Mouse (Mus musculus): Measurements from ENCODE around the gene Zdhhc16.

The Zdhhc16 gene

GRCm38 (mm10) chr19:41933179-41934086 is at the start of gene Zdhhc16, which contains the start of gene Exosc1:
TSS of gene Zdhhc16 (plus strand) at chr19:41933480.
TSS of gene Exosc1 (minus strand) at chr19:41933423.
- DNase-seq (ENCODE audit: low spot score in 2 of 2) = peak; percentile 97 to 99

GRCm38 (mm10) chr19:41883882-41884281 is 49.4 kb upstream of the Zdhhc16 start:
- no peak for DNase-seq (ENCODE audit: low spot score in 2 of 2)

GRCm38 (mm10) chr19:41888191-41888590 is 45.1 kb upstream of the Zdhhc16 start:
- no peak for DNase-seq (ENCODE audit: low spot score in 2 of 2)

- no peak for DNase-seq (ENCODE audit: low spot score in 2 of 2)
Observed at GRCm38 (mm10) chr19:41894959-41895358, 38.3 kb upstream of the Zdhhc16 start.

- peak; percentile 63 to 75 for DNase-seq (ENCODE audit: low spot score in 2 of 2)
Observed at GRCm38 (mm10) chr19:41895460-41896318, 37.6 kb upstream of the Zdhhc16 start, which contains the start of gene Rrp12. TSS of gene Rrp12 (minus strand) at chr19:41896173.

- no peak for DNase-seq (ENCODE audit: low spot score in 2 of 2)
Observed at GRCm38 (mm10) chr19:41896319-41896711, 37.0 kb upstream of the Zdhhc16 start.

- peak in 1 of 2 experiments; percentile 12 for DNase-seq (ENCODE audit: low spot score in 2 of 2)
Observed at GRCm38 (mm10) chr19:41898860-41899259, 34.4 kb upstream of the Zdhhc16 start.

GRCm38 (mm10) chr19:41900495-41901090 is 32.7 kb upstream of the Zdhhc16 start:
- DNase-seq (ENCODE audit: low spot score in 2 of 2) = no peak

- peak in 1 of 2 experiments; percentile 20 for DNase-seq (ENCODE audit: low spot score in 2 of 2)
Observed at GRCm38 (mm10) chr19:41901696-41902095, 31.6 kb upstream of the Zdhhc16 start.

GRCm38 (mm10) chr19:41902848-41903593 is 30.3 kb upstream of the Zdhhc16 start:
- DNase-seq (ENCODE audit: low spot score in 2 of 2) = no peak

GRCm38 (mm10) chr19:41905246-41905645 is 28.0 kb upstream of the Zdhhc16 start:
- no peak for DNase-seq (ENCODE audit: low spot score in 2 of 2)

GRCm38 (mm10) chr19:41906311-41907078 is 26.8 kb upstream of the Zdhhc16 start:
- DNase-seq (ENCODE audit: low spot score in 2 of 2) = peak in 1 of 2 experiments; percentile 34

- DNase-seq (ENCODE audit: low spot score in 2 of 2) = no peak
Observed at GRCm38 (mm10) chr19:41907079-41907760, 26.1 kb upstream of the Zdhhc16 start.

GRCm38 (mm10) chr19:41908736-41909135 is 24.5 kb upstream of the Zdhhc16 start:
- DNase-seq (ENCODE audit: low spot score in 2 of 2) = no peak

- no peak for DNase-seq (ENCODE audit: low spot score in 2 of 2)
Observed at GRCm38 (mm10) chr19:41910396-41910795, 22.9 kb upstream of the Zdhhc16 start.

- DNase-seq (ENCODE audit: low spot score in 2 of 2) = peak; percentile 80 to 93
Observed at GRCm38 (mm10) chr19:41911178-41912073, 21.9 kb upstream of the Zdhhc16 start, which contains the start of gene Pgam1. TSS of gene Pgam1 (plus strand) at chr19:41911923.

GRCm38 (mm10) chr19:41912121-41913080 is 20.9 kb upstream of the Zdhhc16 start:
- peak; percentile 14 to 59 for DNase-seq (ENCODE audit: low spot score in 2 of 2)

Data from urinary bladder, adult 18-20 months (tissue).